Mouse (Mus musculus): ENCODE data around the gene Spon1. TPM values are rescaled to one million over a fixed set of nuclear protein-coding genes. Genes with fewer than 3 reads are reported as not detected.

The Spon1 gene
- polyA plus RNA-seq, 1 experiment from 2014 or later = 7.1 TPM

- no peaks in the 10 kb centered on the region for H3K27me3 ChIP-seq
- H3K9ac ChIP-seq = no peak overlapping the region
- H3K27ac ChIP-seq = no peak overlapping the region
- WGBS = 88% methylated on average over 3 of the region's 3 CpGs
- no peak overlapping the region for H3K4me2 ChIP-seq
- ATAC-seq = no peak
- H3K9me3 ChIP-seq (replicated peaks) = no peaks in the 10 kb centered on the region
- H3K4me1 ChIP-seq = peaks cover 24% of the 10 kb centered on the region
- no peaks in the 10 kb centered on the region for H3K36me3 ChIP-seq (ENCODE audit: poor library complexity, severe bottlenecking)
- no peak overlapping the region for H3K4me3 ChIP-seq
Observed at GRCm38 (mm10) chr7:114090231-114090630, 324.4 kb downstream of the Spon1 start.

- H3K4me1 ChIP-seq = peaks cover 24% of the 10 kb centered on the region
- no peaks in the 10 kb centered on the region for H3K27me3 ChIP-seq
- no peak for ATAC-seq
- H3K27ac ChIP-seq = no peak overlapping the region
- no peaks in the 10 kb centered on the region for H3K9me3 ChIP-seq (replicated peaks)
- WGBS = 75% methylated on average over 10 of the region's 10 CpGs
- no peaks in the 10 kb centered on the region for H3K36me3 ChIP-seq (ENCODE audit: poor library complexity, severe bottlenecking)
- no peak overlapping the region for H3K9ac ChIP-seq
- no peak overlapping the region for H3K4me3 ChIP-seq
- H3K4me2 ChIP-seq = no peak overlapping the region
Observed at GRCm38 (mm10) chr7:114090892-114091545, 325.2 kb downstream of the Spon1 start.
